Mouse (Mus musculus) erythroblast, adult 5-6 weeks (primary cell): Measurements from ENCODE around the gene AL607142.1. TPM values are rescaled to one million over a fixed set of nuclear protein-coding genes. Genes with fewer than 3 reads are reported as not detected.

ENCODE experiments used
- total RNA-seq, 2 experiments: library from RNA; stranded (forward) in 1 of 2; stranded (reverse) in 1 of 2; fragments of 150-400 nt in 1 of 2; fragments of 200-764, 138-1000 nt in 1 of 2; gene quantifications; 2 replicates each; pipeline versions ENCODE4 v1.2.3 to v1.2.4; 2015 to 2017; ENCODE audit warnings: low replicate concordance in 2 of 2

Gene AL607142.1
- total RNA-seq, 2 experiments from 2014 or later: not detected

Other genes starting within 250 kb of the AL607142.1 start
- not detected in 2 replicates for gene Edn2, start 96.2 kb downstream of the AL607142.1 start, total RNA-seq (2015; ENCODE audit: low replicate concordance)
- not detected in 2 replicates for gene Edn2, start 96.2 kb downstream of the AL607142.1 start, total RNA-seq (2017; ENCODE audit: low replicate concordance)
- gene Foxo6, start 222.4 kb downstream of the AL607142.1 start, total RNA-seq (2015; ENCODE audit: low replicate concordance): not detected in 2 replicates
- not detected in 2 replicates for gene Foxo6, start 222.4 kb downstream of the AL607142.1 start, total RNA-seq (2017; ENCODE audit: low replicate concordance)